In genomic region chr6:137473433-137473832, GRCm38 (mm10) we compare ENCODE assay signal across 22 mouse cellular contexts.
DNase-seq lines count a peak whose midpoint lies in the region; ATAC-seq and TF ChIP-seq lines count a peak whose summit lies in the region.
"Had no signal": no experiment of that assay in that cellular context is flagged by ENCODE, and none has a peak within 500 bp of the region (broad histone marks: within the 10 kb centered on the region; RNA-seq: fewer than 3 reads in every experiment).

No protein-coding gene starts in this region.

- H3K4me1 ChIP-seq in kidney, adult 2 months (ENCODE audit: control insufficient read depth, insufficient read depth, low read length), result peaks cover 19% of the 10 kb centered on the region
- peaks cover 6% of the 10 kb centered on the region; the same call in 1 of the 2 replicates for H3K4me1 ChIP-seq in kidney, embryonic 15.5 days

- H3K27me3 ChIP-seq in kidney, adult 2 months (replicated peaks; ENCODE audit: control insufficient read depth, insufficient read depth, low read length), result no peaks in the 10 kb centered on the region
- H3K27me3 ChIP-seq in kidney, embryonic 15.5 days, result no peaks in the 10 kb centered on the region
- H3K27me3 ChIP-seq: hindbrain, embryonic 13.5 days had no signal

- no peak for TF ChIP-seq POLR2A in kidney, adult 2 months (IDR thresholded peaks at IDR 0.05; ENCODE audit: low read depth, low read length)

- TF ChIP-seq CTCF in kidney, adult 2 months (conservative IDR thresholded peaks at IDR 0.05; ENCODE audit: insufficient read depth, insufficient read length, low read depth, low read length), result no peak

- no peak overlapping the region for H3K4me2 ChIP-seq in kidney, embryonic 15.5 days
- H3K4me2 ChIP-seq: forebrain, embryonic 13.5 days; heart, embryonic 11.5 days; hindbrain, embryonic 13.5 days had no signal

- no peak overlapping the region for H3K9ac ChIP-seq in kidney, embryonic 15.5 days
- H3K9ac ChIP-seq: forebrain, embryonic 13.5 days; hindbrain, embryonic 13.5 days had no signal

- H3K4me3 ChIP-seq in kidney, adult 2 months (ENCODE audit: insufficient read depth, low read depth, low read length), result no peak overlapping the region
- H3K4me3 ChIP-seq in kidney, embryonic 15.5 days (replicated peaks), result no peak overlapping the region
- no peak overlapping the region for H3K4me3 ChIP-seq in macrophage (ENCODE audit: inconsistent target)
- H3K4me3 ChIP-seq: forebrain, embryonic 10.5 days; forebrain, embryonic 13.5 days; hindbrain, embryonic 13.5 days had no signal

- peak; percentile 79 for DNase-seq in kidney, adult 2 months
- no peak for DNase-seq in kidney, postnatal 4 days
- peak; percentile 10 for DNase-seq in kidney, postnatal 14 days
- peak; percentile 19 for DNase-seq in lung, postnatal 36 days
- no peak for DNase-seq in lung, postnatal 4 days
- DNase-seq in left cerebral cortex, adult 18-20 months (ENCODE audit: low spot score in 2 of 2), result no peak
- DNase-seq: adrenal gland, adult 2 months; adrenal gland, postnatal 14 days; cerebellum, adult 18-20 months; cerebellum, adult 9-10 months; cerebellum, postnatal 14 days; gastrocnemius, postnatal 25 days; heart, adult 18-20 months had no signal

- H3K9me3 ChIP-seq in kidney, embryonic 15.5 days (replicated peaks), result 0 out of 2 replicates have a peak, but pooled peaks cover 10% of the 10 kb centered on the region
- H3K9me3 ChIP-seq: hindbrain, embryonic 13.5 days had no signal

- H3K79me2 ChIP-seq in macrophage (ENCODE audit: inconsistent target), result no peaks in the 10 kb centered on the region

- H3K36me3 ChIP-seq in kidney, adult 2 months (ENCODE audit: control insufficient read depth, insufficient read depth, low read length), result peaks cover 2% of the 10 kb centered on the region; the same call in 1 of the 2 replicates
- H3K36me3 ChIP-seq in kidney, embryonic 15.5 days, result peaks cover 11% of the 10 kb centered on the region
- 0 out of 2 replicates have a peak, but pooled peaks cover 5% of the 10 kb centered on the region for H3K36me3 ChIP-seq in macrophage (ENCODE audit: inconsistent target)

- ATAC-seq in kidney, embryonic 15.5 days (replicated peaks; ENCODE audit: low FRiP score), result no peak
- ATAC-seq: CD4-positive, CD25-positive, alpha-beta regulatory T cell, adult 4 months; forebrain, embryonic 13.5 days; forebrain, embryonic 16.5 days; hindbrain, embryonic 16.5 days had no signal

- WGBS in kidney, adult 2 months, result 35% methylated on average over 1 of the region's 1 CpGs
- 75% methylated on average over 1 of the region's 1 CpGs for WGBS in kidney, embryonic 15.5 days
- WGBS in macrophage (ENCODE audit: missing documents), result 100% methylated on average over 1 of the region's 1 CpGs

- peak overlapping the region; percentile 65; the same call in 1 of the 2 replicates for H3K27ac ChIP-seq in kidney, adult 2 months (ENCODE audit: insufficient read depth, low read depth, low read length)
- H3K27ac ChIP-seq in kidney, embryonic 15.5 days, result no peak overlapping the region
- peak overlapping the region; percentile 16; the same call in 1 of the 2 replicates for H3K27ac ChIP-seq in macrophage
- H3K27ac ChIP-seq: forebrain, embryonic 10.5 days; forebrain, embryonic 13.5 days; hindbrain, embryonic 13.5 days had no signal

Comparison
In these comparisons a context has a peak if more than half of its experiments do, and no peak if none do; other contexts are left out.
1. DNase-seq: peak in kidney, adult 2 months (single experiment), kidney, postnatal 14 days (single experiment) and lung, postnatal 36 days (single experiment); none in kidney, postnatal 4 days (0 of 2), lung, postnatal 4 days (0 of 2) and left cerebral cortex, adult 18-20 months (0 of 2).